Mouse (Mus musculus) megakaryocyte, embryonic 14.5 days (primary cell): Measurements from ENCODE around the gene U2af1l4.

Experiments used
- FLI1 ChIP-seq: IDR thresholded peaks from 2 replicates; pipeline ENCODE4 v1.6.1; 2012; ENCODE audit warnings: low read length, inconsistent platforms, mixed read lengths
- GATA1 ChIP-seq: IDR thresholded peaks from 3 replicates; pipeline ENCODE4 v1.6.1; 2012; ENCODE audit warnings: mixed read lengths, low read length, inconsistent platforms, borderline replicate concordance

GRCm38 (mm10) chr7:30525954-30526353 lies 37.1 kb upstream of the U2af1l4 start:
- TF ChIP-seq GATA1 (no peak), FLI1 (no peak)
